Mouse (Mus musculus): Measurements from ENCODE around the gene Lonp2. TPM values are rescaled to one million over a fixed set of nuclear protein-coding genes. Genes with fewer than 3 reads are reported as not detected.

Lonp2 gene
- polyA plus RNA-seq, 1 experiment, result 27.8 TPM

DNA sequence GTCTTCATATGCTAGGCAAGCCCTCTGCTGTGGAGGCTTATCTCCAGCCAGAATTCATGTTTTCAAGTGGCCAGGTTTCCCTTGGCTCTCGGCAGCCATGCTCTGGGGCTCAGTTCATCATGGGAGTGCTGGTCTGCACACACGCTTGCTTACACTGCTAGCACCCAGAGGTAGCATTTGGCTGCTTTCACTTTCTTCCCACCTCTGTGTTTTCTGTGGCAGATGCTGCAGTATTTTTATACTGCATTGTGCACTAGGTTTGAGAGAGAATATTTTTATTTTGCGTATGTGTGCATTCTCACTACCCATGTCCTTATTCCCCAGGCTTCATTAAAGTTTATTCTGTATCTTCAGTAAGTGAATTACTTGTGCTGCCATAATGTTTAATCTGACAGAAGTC lies 23.9 kb downstream of the Lonp2 start:
- no peak overlapping the region for H3K4me3 ChIP-seq (ENCODE audit: insufficient read depth, low read length)
- no peaks in the 10 kb centered on the region for H3K4me1 ChIP-seq (ENCODE audit: control insufficient read depth, insufficient read depth, low read length)
- TF ChIP-seq POLR2A (IDR thresholded peaks at IDR 0.05; ENCODE audit: borderline replicate concordance, low read depth, low read length), result no peak
- TF ChIP-seq CTCF (IDR thresholded peaks at IDR 0.05; ENCODE audit: low read depth, low read length), result no peak
- no peak overlapping the region for H3K27ac ChIP-seq (ENCODE audit: insufficient read depth, low read depth, low read length)

DNA sequence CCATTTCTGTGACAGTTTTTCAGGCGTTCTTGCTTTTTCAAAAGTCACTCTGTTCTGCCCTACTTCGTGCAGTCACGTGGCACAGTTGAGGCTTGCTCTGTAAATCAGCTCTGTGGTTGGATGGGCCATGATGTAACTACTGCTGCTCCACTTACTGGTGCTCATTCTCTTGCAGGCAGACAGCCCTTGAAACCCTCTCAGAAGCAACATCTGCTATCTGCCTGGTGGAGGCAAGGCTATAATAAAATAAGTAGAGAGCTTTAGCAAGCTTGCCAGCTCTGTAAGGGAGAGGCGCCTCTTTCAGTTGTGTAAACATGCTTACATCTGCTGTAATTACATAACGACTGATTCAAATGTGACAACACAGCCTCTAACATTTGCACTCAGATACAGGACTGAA lies 27.6 kb downstream of the Lonp2 start:
- H3K27ac ChIP-seq (ENCODE audit: insufficient read depth, low read depth, low read length), result no peak overlapping the region
- no peak overlapping the region for H3K4me3 ChIP-seq (ENCODE audit: insufficient read depth, low read length)
- H3K4me1 ChIP-seq (ENCODE audit: control insufficient read depth, insufficient read depth, low read length), result no peaks in the 10 kb centered on the region
- TF ChIP-seq POLR2A (IDR thresholded peaks at IDR 0.05; ENCODE audit: borderline replicate concordance, low read depth, low read length) (no peak), CTCF (IDR thresholded peaks at IDR 0.05; ENCODE audit: low read depth, low read length) (no peak)

DNA sequence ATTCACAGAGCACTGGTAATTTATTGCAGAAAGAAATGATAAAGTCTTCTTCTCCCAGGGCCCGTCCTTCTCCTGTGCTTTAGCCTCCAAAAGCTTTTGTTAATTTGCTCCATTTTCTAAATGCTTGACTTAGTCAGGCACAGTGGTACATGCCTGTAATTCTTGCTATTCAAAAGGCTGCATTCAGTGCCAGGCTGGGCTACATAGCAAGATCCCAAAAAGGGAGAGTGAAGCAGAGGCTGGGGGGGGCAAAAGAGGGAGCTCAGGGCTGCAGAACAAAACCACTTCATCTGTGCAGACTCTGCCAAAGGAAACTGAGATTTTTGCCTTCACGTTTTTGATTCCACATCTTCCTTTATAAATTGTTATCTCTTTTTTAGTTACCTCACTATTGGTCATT lies 28.7 kb downstream of the Lonp2 start:
- H3K4me3 ChIP-seq (ENCODE audit: insufficient read depth, low read length), result no peak overlapping the region
- no peaks in the 10 kb centered on the region for H3K4me1 ChIP-seq (ENCODE audit: control insufficient read depth, insufficient read depth, low read length)
- no peak for TF ChIP-seq CTCF (IDR thresholded peaks at IDR 0.05; ENCODE audit: low read depth, low read length)
- no peak for TF ChIP-seq POLR2A (IDR thresholded peaks at IDR 0.05; ENCODE audit: borderline replicate concordance, low read depth, low read length)
- no peak overlapping the region for H3K27ac ChIP-seq (ENCODE audit: insufficient read depth, low read depth, low read length)

DNA sequence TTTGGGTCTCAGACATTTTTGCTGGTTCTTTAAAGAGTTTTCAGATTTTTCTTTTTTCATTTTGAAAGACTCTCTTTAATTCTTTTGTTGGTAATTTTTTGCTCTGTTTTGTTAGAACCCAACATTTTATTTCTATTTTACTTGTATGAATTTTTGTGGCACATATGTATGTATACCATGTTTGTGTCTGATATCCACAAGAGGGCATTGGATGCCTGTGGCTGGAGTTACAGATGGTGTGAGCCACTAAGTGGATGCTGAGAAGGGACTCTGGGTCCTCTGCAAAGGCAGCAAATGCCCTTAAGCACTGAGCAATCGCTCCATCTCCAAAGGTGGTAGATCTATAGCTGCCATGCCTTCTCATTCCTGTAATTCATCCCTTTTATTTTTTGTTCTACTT lies 30.7 kb downstream of the Lonp2 start:
- Histone ChIP-seq H3K4me3 (ENCODE audit: insufficient read depth, low read length) (no peak overlapping the region), H3K27ac (ENCODE audit: insufficient read depth, low read depth, low read length) (no peak overlapping the region), H3K4me1 (ENCODE audit: control insufficient read depth, insufficient read depth, low read length) (no peaks in the 10 kb centered on the region)
- no peak for TF ChIP-seq CTCF (IDR thresholded peaks at IDR 0.05; ENCODE audit: low read depth, low read length)
- no peak for TF ChIP-seq POLR2A (IDR thresholded peaks at IDR 0.05; ENCODE audit: borderline replicate concordance, low read depth, low read length)

DNA sequence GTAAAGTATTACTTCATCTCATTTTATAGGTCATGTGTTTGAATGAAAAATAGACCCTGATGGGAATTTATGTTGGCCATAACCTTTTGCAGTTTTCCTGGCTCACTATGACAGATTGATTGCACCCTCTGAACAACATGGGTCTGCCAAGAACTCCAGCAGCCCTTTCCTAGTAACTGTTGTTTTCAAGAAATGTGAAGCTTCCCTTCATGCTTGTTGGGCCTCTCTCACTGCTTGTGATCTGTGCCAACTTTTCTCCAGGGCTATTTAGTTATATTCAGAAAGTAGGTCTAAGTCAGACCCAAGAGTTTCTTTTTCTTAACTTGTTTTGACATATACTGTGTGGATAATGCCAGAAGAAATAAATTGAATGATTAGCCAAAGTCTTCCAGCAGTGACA lies 44.9 kb downstream of the Lonp2 start:
- no peak overlapping the region for H3K27ac ChIP-seq (ENCODE audit: insufficient read depth, low read depth, low read length)
- H3K4me1 ChIP-seq (ENCODE audit: control insufficient read depth, insufficient read depth, low read length), result no peaks in the 10 kb centered on the region
- no peak overlapping the region for H3K4me3 ChIP-seq (ENCODE audit: insufficient read depth, low read length)
- TF ChIP-seq POLR2A (IDR thresholded peaks at IDR 0.05; ENCODE audit: borderline replicate concordance, low read depth, low read length) (no peak), CTCF (IDR thresholded peaks at IDR 0.05; ENCODE audit: low read depth, low read length) (no peak)

DNA sequence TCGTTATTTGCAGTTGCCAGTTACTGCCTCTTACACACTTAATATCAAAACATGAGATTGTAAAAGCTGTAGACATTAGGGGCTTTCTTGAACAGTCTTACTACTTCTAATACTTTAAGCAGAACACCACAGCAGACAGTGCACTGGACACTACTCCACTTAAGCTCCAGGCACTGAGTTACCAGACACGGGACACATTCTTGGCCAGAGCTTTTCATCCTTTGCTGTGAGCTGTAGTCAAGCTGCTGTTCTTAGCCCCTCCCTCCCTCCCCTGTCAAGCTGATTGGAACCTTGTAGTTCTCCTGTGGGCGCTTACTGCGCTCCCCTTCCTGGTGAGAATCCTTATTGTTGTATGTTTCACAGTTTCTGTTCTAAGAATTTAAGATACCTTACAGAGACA lies 45.4 kb downstream of the Lonp2 start:
- H3K4me1 ChIP-seq (ENCODE audit: control insufficient read depth, insufficient read depth, low read length), result no peaks in the 10 kb centered on the region
- H3K4me3 ChIP-seq (ENCODE audit: insufficient read depth, low read length), result no peak overlapping the region
- no peak for TF ChIP-seq CTCF (IDR thresholded peaks at IDR 0.05; ENCODE audit: low read depth, low read length)
- no peak overlapping the region for H3K27ac ChIP-seq (ENCODE audit: insufficient read depth, low read depth, low read length)

DNA sequence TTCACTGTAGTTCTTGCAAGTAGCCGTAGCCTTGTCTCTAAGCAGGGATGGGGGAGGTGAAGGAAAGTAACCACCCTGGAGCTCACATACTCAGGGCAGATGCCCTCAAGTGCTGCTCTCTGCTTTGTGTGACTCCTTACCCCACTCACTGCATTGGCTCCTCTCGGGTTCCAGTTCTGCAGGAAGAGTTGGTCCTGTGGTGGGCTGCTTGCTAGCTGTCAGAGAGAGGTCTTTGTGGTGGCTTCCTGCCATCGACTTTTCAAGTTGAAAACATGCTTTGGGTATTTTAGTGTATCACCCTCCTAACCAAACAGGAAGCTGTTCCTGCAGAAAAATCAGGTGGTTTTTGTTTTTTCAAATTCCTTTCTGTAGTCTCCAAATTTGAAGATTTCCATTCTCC lies 62.8 kb downstream of the Lonp2 start:
- TF ChIP-seq POLR2A (IDR thresholded peaks at IDR 0.05; ENCODE audit: borderline replicate concordance, low read depth, low read length), result no peak
- H3K4me1 ChIP-seq (ENCODE audit: control insufficient read depth, insufficient read depth, low read length), result no peaks in the 10 kb centered on the region
- no peak overlapping the region for H3K27ac ChIP-seq (ENCODE audit: insufficient read depth, low read depth, low read length)
- no peak overlapping the region for H3K4me3 ChIP-seq (ENCODE audit: insufficient read depth, low read length)

DNA sequence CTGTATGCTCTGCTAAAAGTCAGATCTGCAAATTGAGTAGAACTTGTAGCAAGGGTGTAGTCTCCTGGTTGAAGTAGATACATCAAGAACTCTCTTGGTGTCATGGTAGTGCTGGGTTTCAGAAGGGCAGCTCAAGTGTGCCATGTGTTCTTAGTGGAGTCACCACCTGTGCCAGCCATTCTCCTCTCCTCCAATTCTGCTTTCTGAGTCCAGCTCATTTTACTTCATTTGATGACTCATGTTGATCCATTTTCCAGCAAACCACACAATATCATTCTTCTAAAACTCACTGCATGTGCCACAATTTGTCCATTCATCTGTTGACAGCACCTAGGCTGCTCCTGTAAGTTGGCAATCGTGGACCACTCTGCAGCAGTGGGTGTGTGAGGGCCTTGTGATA lies 68.3 kb downstream of the Lonp2 start:
- Histone ChIP-seq H3K4me1 (ENCODE audit: control insufficient read depth, insufficient read depth, low read length) (peaks cover 3% of the 10 kb centered on the region; the same call in 1 of the 2 replicates), H3K27ac (ENCODE audit: insufficient read depth, low read depth, low read length) (no peak overlapping the region), H3K4me3 (ENCODE audit: insufficient read depth, low read length) (no peak overlapping the region)
- no peak for TF ChIP-seq POLR2A (IDR thresholded peaks at IDR 0.05; ENCODE audit: borderline replicate concordance, low read depth, low read length)
- no peak for TF ChIP-seq CTCF (IDR thresholded peaks at IDR 0.05; ENCODE audit: low read depth, low read length)

DNA sequence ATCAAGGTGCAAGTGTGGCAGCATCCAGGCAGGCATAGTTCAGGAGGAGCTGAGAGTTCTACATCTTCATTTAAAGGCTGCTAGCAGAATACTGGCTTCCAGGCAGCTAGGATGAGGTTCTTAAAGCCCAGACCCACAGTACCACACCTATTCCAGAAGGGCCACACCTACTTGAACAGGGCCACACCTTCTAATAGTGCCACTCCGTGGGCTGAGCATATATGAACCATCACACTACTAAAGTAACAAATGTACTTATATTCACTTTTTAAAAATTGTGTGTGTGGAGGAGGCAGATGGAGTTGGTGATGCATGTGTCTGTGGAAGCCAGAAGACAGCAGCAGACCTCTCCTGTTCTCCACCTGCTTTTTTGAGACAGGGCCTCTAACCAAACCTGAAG lies 70.2 kb downstream of the Lonp2 start:
- no peak for TF ChIP-seq POLR2A (IDR thresholded peaks at IDR 0.05; ENCODE audit: borderline replicate concordance, low read depth, low read length)
- TF ChIP-seq CTCF (IDR thresholded peaks at IDR 0.05; ENCODE audit: low read depth, low read length), result no peak
- Histone ChIP-seq H3K4me3 (ENCODE audit: insufficient read depth, low read length) (no peak overlapping the region), H3K4me1 (ENCODE audit: control insufficient read depth, insufficient read depth, low read length) (peaks cover 3% of the 10 kb centered on the region; the same call in 1 of the 2 replicates), H3K27ac (ENCODE audit: insufficient read depth, low read depth, low read length) (no peak overlapping the region)

DNA sequence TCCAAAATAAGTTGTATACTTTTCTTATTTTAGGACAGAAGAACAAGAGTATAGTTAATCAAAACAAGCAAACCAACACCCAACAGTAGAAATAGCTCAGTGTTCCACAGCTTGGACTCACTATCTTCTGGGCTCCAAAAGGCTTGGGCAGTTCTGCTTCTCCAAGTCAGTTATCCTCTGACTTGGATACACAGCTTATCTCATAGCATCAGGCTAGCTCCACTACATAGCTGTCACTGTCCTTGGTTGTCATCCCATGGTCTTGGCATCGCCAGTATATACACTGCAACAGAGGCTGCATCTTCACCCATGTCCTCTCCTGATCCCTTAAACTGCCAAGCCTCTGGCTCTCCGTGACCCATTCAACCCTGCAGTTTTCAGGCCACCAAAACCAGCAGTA lies 71.9 kb downstream of the Lonp2 start:
- Histone ChIP-seq H3K27ac (ENCODE audit: insufficient read depth, low read depth, low read length) (no peak overlapping the region), H3K4me3 (ENCODE audit: insufficient read depth, low read length) (no peak overlapping the region), H3K4me1 (ENCODE audit: control insufficient read depth, insufficient read depth, low read length) (peaks cover 3% of the 10 kb centered on the region; the same call in 1 of the 2 replicates)
- TF ChIP-seq POLR2A (IDR thresholded peaks at IDR 0.05; ENCODE audit: borderline replicate concordance, low read depth, low read length) (no peak), CTCF (IDR thresholded peaks at IDR 0.05; ENCODE audit: low read depth, low read length) (no peak)

DNA sequence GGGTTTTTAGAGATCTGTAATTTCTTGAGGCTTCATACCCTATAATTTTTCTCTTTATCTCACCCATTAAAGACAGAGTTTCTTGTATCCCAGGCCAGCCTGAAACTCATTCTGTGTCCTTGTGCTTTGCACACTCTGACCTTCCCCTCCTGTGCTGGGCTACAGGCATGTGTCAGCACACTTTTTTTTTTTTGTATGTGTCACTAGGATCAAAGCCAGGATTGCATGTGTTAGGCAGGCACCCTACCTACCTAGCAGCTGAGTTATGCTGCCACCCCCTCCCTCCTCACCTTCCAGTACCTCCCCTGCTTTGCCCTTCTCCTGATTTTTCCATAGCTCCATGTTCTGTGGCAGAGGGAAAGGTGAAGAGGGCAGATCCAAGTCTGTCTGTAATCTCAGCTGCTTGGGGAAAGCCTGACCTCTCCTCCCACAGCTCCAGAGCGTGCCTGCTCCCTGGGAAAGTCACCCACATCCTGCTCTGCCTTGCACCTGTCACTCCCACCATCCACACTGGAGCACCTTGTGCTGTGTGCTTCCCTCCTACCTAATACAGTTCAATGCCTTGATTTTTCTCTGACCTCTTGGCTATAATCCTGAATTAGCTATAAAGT lies 75.1 kb downstream of the Lonp2 start:
- Histone ChIP-seq H3K4me1 (ENCODE audit: control insufficient read depth, insufficient read depth, low read length) (no peaks in the 10 kb centered on the region), H3K4me3 (ENCODE audit: insufficient read depth, low read length) (no peak overlapping the region), H3K27ac (ENCODE audit: insufficient read depth, low read depth, low read length) (no peak overlapping the region)
- TF ChIP-seq CTCF (IDR thresholded peaks at IDR 0.05; ENCODE audit: low read depth, low read length) (no peak), POLR2A (IDR thresholded peaks at IDR 0.05; ENCODE audit: borderline replicate concordance, low read depth, low read length) (no peak)

All from bone marrow macrophage, adult 2 months (primary cell).